Mouse (Mus musculus) 416B (cell line): Measurements from ENCODE around the gene Prmt3.
A peak's percentile ranks its signal among the peaks of the same experiment; 100 is the strongest.

Experiments used
- DNase-seq: peaks from one replicate; pipeline ENCODE4 v3.0.0; 2011; ENCODE audit warnings: low read depth

Prmt3 gene

DNA sequence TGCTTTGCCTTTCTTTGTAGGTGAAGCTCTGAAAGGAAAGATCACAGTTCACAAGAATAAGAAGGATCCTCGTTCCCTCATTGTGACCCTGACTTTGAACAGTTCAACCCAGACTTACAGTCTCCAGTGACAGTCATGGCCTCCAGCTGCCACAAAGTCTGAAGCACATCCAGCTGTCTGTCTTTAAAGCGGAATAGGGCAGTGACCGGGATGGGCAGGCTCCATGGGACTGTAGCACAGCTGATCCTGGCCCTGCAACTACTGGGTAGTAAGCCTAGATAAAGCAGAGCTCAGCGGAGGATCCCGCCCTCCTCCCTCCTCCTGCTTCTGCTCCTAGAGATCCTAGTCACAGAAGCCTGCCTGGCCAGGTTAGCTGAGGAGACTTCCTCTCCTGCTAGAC, 79.2 kb downstream of the Prmt3 start:
- no peak for DNase-seq

DNA sequence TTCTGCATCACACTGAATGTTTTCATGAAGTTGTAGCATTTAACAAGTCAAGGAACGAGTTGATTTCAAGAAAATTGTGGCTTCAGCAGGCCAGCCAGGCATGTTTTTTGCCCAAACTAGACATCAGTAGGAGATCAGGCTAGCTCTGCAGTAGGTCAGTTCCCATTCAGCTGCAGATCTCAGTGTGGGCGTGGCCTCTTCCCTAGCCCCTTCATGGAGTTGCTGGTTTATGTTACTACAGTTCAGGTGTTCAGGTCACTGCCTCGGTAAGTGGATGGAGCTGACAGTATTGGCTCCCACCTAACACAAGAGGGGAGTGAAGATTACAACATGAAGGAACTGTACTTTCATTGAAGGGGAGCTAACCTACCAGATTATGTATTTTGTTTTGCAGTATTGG, 80.1 kb downstream of the Prmt3 start:
- DNase-seq = no peak

DNA sequence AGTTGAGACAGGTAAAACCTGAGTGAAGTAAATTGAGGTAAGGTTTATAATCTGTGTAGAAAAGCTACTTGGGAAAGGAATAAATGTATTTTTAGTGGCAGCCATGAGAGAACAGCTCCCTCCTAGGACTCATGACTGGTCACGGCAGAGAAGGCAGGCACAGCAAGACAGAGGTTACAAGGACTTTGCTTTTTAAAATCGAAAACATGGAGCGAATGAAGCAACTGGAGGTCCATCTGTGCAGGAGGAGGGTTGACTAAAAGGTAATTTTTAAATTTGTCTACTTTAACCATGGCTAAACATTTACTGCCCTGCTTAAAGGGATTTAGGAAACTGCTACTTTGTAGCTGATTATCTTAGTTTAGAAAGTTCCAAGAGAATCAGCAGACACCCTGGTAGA, 81.7 kb downstream of the Prmt3 start:
- DNase-seq = no peak

DNA sequence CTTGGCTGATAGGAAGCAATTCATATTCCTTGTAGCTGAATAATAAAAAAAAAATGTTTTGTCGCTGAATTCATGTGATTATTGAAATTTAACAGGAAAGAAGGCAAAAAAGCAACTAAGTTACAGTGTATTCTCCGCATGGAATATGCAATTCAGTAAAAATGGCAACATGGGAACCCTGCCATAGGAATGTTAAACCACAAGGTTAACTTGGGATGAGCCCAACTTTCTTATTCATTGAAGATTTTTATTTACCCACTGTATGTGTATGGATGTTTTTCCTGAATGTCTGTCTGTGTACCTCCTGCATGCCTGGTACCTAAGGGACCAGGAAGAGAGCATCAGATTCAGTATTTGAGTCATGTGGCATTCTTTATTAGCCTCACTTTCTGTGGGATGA, 83.0 kb downstream of the Prmt3 start:
- no peak for DNase-seq

DNA sequence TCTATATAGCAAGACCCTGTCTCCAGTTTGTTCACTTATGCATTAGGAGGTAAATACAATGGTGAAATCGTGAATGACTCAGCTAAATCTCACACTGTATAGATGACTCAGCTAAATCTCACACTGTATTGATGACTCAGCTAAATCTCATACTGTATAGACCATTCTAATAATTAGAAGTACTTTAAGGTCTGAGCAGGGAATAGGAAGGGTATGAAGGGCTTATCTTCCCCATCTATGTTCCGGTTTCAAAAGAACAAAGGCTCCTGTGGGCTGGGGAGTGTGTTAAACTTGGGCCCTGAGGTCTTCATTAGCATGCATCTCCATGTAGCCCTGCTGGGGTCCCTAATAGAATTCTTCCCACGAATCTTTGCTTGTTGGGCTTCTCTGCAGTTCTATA, 85.6 kb downstream of the Prmt3 start:
- peak; percentile 46 for DNase-seq

DNA sequence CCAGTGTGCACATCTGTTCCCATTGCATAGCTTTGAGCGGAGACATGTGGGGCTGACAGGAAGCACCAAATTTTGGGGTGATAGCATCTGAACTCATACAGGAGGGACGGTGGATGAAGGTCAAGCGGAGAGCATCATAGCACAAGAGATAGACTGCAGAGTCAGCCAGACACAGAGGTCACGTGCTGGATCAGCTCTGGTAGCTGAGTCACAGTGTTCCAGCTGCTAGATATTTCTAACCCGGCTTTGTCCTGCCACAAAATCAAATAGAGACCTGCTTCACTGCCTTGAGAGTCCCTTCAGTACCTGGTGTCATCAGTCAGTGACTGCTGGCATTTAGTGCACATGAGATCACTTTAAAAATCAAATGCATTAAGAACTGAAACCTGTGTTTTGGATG, 91.5 kb downstream of the Prmt3 start:
- no peak for DNase-seq

DNA sequence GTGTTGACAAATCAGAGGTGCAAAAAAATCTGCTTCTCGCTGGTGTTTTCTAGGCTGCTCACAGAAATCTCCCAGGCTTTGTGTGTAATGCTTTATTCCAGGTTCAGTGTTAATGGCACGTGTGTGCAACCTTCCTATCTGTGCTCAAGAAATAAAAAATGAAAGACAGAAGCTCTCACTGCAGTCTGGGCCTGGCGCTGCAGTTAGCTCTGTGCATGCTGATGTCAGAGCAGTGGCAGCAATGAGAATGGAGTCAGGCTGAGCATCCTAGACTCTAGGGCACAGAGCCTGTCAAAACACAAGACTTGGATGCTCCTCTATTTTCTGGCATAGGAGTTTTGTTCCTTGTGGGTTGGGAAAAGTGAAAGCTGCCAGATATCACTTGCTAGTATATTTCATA, 92.1 kb downstream of the Prmt3 start:
- no peak for DNase-seq

DNA sequence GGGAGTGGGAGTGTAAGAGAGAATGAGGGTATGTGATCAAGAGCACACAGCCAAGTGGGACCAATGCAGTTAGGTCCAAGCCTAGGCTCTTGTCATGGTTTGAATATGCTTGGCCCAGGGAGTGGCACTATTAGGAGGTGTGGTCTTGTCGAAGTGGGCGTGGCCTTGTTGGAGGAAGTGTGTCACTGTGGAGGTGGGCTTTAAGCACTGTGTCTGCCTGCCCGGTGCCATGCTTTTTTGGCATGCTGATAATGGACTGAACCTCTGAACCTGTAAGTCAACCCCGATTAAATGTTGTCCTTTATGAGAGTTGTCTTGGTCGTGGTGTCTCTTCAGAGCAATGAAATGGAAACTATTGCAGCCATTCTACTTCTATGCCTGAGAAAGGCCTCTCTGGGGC, 99.2 kb downstream of the Prmt3 start:
- DNase-seq = no peak

DNA sequence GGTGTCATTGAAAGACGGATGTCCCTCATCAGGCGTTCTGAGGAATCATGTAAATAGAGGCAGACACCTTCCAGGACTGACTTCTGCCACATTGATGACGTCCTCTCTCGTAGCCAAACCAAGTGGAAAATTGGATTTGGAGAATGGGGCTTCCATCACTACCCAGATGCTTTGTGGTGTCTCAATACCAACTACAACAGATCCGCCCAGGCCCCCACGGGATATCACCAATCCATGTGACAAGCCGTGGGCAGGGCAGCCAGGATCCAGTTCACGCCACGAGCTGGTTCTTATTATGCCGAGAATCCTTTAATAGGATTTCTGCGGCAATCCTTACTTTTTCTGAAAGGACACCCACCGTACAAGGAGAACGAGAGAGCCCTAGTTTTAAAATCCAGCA, 100.9 kb downstream of the Prmt3 start:
- DNase-seq = no peak

DNA sequence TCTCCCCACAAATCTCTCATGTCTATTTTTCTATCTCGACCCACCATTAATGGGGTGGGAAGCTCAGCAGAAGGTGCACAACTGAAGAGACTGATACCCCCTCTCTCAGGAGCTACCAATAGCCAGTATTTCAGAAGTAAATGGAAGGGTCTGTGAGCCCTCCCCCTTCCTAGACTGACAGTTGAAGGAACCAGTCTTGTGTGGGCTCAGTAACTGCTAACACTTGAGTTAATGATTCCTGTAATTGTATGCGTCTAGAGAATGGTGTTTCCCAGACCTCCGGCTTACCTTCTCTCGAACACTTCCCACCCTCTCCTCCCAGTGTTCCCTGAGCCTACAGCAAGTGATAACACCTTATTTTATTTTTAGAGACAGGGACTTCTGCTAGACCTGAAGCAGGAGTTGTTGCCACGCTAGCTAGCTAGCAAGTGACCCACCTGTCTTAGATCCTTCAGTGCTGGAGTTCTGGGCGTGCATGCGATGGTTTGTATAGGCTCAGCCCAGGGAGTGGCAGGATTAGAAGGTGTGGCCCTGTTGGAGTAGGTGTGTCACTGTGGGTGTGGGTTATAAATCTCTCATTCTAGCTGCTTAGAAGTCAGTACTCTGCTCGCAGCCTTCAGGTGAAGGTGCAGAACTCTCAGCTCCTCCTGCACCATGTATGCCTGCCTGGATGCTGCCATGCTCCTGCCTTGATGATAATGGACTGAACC, 102.0 kb downstream of the Prmt3 start:
- no peak for DNase-seq

DNA sequence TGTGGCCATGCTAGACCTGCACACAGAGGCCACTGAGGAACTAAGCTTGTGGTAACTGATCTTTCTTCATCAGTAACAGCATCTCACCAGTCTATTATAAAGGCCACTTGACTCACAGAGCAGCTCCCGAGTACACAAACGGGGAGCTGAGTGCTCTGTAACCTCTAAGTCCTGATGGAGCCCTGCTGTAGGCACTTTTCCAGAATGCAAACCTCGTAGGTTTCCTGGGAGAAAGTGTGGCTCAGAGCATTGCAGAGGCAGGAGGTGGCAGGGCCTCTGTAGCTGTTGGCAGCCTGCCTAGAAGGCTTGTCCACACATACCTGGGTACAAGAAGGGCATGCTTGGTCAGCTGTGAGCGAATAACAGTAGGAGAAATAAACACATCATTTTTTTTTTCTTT, 104.1 kb downstream of the Prmt3 start:
- peak; percentile 16 for DNase-seq

DNA sequence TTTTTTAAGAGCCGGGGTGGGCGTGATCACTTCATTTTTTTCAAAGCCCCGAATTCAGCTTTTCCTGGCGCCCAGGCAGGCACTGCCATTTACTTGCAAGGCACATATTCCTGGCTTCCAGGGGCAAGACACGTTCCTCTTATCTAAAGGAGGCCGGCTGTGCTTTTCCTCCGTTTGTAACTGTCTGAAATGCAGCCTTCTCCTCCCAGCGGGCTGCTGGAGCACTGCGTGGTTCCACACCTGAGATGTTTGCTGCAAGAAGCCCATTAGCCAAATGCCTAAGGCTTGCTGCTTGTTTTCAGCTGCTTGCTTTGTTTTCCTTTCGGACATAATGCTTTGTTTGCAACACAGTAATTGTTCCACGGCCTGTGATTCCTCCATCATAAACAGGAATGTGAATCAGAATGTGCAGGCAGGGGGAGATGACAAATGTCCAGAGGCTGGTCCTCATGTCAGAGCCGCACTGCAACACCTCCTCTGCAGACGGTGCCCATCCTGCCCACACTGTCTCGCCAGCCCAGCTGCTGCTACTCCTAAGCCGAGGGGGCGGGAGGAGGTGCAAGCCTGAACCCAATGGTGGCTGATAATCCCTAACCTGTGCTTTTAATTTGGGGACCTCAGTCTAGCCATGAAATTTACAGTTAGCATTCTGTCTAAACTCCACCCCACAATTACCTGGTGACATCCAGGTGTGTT, 104.7 kb downstream of the Prmt3 start:
- DNase-seq = no peak

DNA sequence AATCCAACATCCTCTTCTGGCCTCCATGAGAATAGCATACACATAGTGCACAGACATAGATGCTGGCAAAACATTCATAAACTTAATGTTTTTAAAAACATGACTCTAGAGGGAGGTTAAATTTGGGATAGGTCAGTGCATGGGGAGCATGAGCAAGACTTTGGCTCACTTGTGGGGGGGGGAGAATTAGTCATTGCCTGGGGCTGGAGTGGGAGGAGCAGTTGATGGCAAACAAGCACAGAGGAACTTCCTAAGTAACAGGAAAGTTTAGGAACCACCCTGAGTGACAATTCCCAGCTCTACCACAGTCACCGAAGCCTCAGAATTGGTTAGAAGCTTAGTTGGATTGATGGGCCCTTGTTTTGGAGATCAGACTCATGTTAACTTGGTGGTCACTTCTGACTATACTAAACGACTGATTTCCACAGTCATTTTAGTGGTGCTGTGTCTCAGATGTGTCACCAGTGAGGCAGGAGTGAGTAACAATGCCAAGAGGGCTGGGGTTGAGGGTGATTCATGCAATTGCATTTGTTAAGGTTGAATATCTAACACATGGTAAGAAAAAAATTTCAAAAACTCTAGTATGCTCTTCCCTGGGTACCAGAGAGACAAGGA, 109.7 kb downstream of the Prmt3 start:
- DNase-seq = peak; percentile 20

DNA sequence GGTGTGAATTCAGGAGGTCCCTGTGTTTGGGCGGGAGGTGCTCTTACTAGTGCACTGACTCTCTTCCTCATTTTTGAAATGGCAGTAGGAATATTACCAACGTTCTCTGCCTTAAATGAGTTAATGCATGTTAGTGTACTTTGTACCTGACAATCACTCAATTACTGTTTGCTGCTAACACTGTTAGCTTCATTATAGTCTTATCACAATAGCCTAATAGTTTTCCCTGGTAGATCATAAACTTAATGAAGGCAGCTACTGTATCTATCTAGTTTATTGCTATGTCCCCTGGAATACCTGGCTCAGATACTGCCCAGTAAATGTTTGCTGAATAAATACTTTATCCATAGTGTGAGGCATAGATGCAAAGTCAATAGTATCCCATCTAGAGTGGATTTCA, 116.6 kb downstream of the Prmt3 start:
- DNase-seq = no peak

DNA sequence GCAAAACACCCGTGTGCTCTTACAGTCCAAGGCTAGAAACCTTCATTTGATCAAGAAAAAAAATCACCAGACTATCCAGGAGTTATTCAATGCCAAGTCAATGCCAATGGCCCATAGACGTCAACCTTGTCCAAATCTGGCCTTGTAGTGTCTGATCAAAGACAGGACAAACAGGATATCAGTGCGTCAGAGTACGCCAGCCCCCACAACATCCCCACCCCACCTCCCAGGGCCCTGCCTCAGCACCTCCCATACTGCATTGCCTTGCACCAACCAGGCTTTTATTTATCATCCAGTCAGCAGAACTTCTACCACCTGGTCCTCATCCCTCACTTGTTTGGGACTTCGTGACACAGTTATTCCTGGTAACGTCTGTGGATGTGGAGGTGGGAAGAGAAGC, 117.2 kb downstream of the Prmt3 start:
- no peak for DNase-seq

DNA sequence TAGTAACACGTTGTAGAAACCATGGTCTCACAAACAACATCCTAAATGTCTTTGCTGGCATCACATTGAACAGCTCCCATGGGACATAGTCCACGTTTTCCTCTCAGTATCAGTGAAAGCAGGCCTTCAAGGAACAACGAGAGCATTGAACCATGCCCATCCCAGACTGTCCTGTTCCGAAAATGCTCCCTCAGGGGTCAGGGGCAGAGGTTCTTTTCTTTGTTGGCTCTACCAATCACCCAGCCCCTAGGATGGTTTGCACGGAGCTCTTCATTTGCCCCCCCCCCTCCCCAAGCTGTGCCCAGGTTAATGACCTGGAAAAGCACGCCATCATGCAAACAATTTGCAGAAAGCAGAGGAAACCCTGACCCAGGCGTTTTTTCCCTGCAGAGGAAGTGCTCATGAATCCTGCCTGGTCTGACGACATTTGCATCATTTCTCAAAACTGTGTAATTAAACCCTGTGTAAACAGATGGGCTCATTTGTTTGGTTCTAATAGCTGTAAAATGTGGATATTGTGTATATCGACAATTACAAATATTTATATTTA, 123.9 kb downstream of the Prmt3 start:
- no peak for DNase-seq

DNA sequence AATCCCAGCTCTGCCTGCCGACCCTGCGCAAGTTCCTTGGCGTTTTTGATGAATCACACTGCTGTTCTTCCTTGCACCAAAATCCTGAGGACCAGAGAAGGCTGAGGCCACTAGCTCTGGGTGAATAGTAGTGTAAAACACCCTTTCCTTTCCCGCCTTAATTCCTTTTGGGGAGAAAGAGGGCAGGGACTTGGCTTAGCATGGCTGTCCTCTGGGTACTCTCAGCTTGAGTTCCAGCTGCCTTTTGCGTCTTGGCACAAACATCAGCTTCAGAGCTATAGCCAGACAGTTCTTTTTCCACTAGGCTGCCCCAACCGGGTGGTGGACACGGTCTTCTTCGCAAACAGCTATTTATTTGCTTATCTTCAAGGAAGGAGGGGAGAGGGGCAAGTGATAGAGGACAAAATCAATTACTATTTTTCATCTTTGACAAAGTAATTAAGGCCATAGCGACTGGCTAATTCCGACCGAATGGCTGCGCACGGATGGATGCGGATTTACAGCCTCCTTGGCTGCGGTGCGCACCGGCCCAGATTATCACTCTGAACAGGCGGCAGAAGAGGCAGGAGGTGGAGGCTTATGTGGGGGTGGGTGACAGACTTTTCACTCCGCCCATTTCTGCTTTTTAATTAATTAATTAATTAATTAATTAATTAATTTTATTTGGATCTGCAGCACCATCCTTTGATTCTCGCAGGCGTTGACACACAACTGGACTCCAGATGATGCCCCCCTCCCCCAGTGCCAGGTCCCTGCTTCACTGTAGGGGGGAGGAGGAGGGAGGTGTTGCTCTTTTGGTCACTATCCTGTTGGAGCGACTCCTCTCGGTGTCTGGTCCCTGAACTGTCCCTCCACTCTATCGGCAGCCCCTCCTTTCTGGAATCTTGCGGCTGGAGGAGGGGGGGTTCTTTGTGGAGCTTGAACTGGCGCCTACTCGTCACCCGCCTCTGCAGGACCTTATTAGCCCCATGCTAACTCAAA, 129.3 kb downstream of the Prmt3 start:
- no peak for DNase-seq
